Mouse (Mus musculus): Measurements from ENCODE around the gene Drosha.

DNA sequence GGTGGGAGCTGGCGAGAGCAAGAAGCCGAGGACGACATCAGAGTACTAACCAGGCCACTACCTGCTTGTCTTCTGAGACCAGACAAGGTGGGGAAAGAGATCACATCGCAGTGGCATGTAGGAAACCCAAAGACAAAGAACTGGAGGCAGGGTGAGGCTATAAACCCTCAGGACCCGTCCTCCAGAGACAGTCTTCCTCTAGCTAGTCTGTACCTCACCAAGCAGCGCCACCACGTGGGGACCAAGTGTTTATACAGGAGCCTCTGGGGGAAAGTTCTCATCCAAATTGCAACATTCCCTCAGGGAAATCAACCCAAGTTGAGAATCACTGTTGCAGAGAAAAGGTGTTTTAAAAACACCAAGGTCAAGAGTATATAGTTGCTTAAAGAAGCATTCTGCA, 18.2 kb downstream of the Drosha start:
- TF ChIP-seq CTCF (IDR thresholded peaks at IDR 0.05; ENCODE audit: low read depth, low read length), result peak; percentile 45
- TF ChIP-seq POLR2A (IDR thresholded peaks at IDR 0.05; ENCODE audit: insufficient read depth, low read length), result no peak

All from ES-Bruce4 (cell line).